Mouse (Mus musculus) limb, embryonic 14.5 days (tissue): ENCODE measurements around the gene Tmem132b. TPM values are rescaled to one million over a fixed set of nuclear protein-coding genes. Genes with fewer than 3 reads are reported as not detected.

Source experiments
- ATAC-seq: fragments of 200-750 bp; cut with Nextera tagmentation; 2 replicates; pipeline ENCODE4 v1.8.0; 2017; ENCODE audit warnings: low read depth, moderate number of reproducible peaks, moderate TSS enrichment; ENCODE audit not compliant: low FRiP score
- DNase-seq: peaks from one replicate; pipeline ENCODE4 v3.0.0-alpha.2; 2015; ENCODE audit warnings: low spot score
- H3K27ac ChIP-seq: fragments of 300-500 bp; sonication (generic); replicated peaks from 2 replicates; pipeline ENCODE4 v1.5.1; 2014; ENCODE audit warnings: low read depth, mild to moderate bottlenecking, low read length, moderate library complexity, mixed read lengths
- H3K27me3 ChIP-seq: fragments of 300-500 bp; sonication (generic); 2 replicates; pipeline ENCODE4 v1.6.1; 2014; ENCODE audit warnings: low read length, mixed read lengths; ENCODE audit not compliant: control insufficient read depth, insufficient read depth
- H3K36me3 ChIP-seq: fragments of 300-500 bp; sonication (generic); 2 replicates; pipeline ENCODE4 v1.6.1; 2014; ENCODE audit warnings: mild to moderate bottlenecking, low read length, moderate library complexity, mixed read lengths; ENCODE audit not compliant: control insufficient read depth, insufficient read depth
- H3K4me1 ChIP-seq: fragments of 300-500 bp; sonication (generic); 2 replicates; pipeline ENCODE4 v1.6.1; 2014; ENCODE audit warnings: antibody characterized with exemption, low read length, mixed read lengths; ENCODE audit not compliant: control insufficient read depth, insufficient read depth
- H3K4me2 ChIP-seq: fragments of 300-500 bp; sonication (generic); replicated peaks from 2 replicates; pipeline ENCODE4 v1.6.1; 2014; ENCODE audit warnings: low read depth, mild to moderate bottlenecking, low read length, moderate library complexity; ENCODE audit not compliant: severe bottlenecking
- H3K4me3 ChIP-seq: fragments of 300-500 bp; sonication (generic); replicated peaks from 2 replicates; pipeline ENCODE4 v1.5.1; 2014; ENCODE audit warnings: low read length
- H3K9ac ChIP-seq: fragments of 300-500 bp; sonication (generic); 2 replicates; pipeline ENCODE4 v1.6.1; 2014; ENCODE audit warnings: mild to moderate bottlenecking, low read depth, low read length, moderate library complexity; ENCODE audit not compliant: severe bottlenecking
- H3K9me3 ChIP-seq: fragments of 300-500 bp; sonication (generic); 2 replicates; pipeline ENCODE4 v1.6.1; 2016; ENCODE audit warnings: low read length; ENCODE audit not compliant: control insufficient read depth
- POLR2A ChIP-seq: fragments of 200-500 bp; IDR thresholded peaks from 2 replicates; pipeline ENCODE4 v1.8.0; 2012; ENCODE audit warnings: inconsistent platforms, mild to moderate bottlenecking, moderate library complexity, borderline replicate concordance; ENCODE audit not compliant: insufficient read depth, insufficient read length; ENCODE audit errors: extremely low read depth
- WGBS: fragments of 180-500 bp; shearing (Covaris S2); extraction: QIAGEN DNeasy Blood & Tissue Kit; methylation state at CpG from one replicate; pipeline ENCODE4 v1.1.7; 2014; 5-methylcytosine and 5-hydroxymethylcytosine counted together
- polyA plus RNA-seq, 2 experiments: library from polyadenylated mRNA; depleted of rRNA in 1 of 2; stranded (reverse) in 1 of 2; unstranded in 1 of 2; fragments of >200 nt; fragmentation: Nextera tagmentation in 1 of 2; extraction: Ambion mirVana in 1 of 2; gene quantifications; 2 replicates each; pipeline versions ENCODE4 v1.2.1 to v1.2.3; 2012 to 2014

Gene Tmem132b
- polyA plus RNA-seq, 2 experiments = 0.28 to 0.36 TPM

DNA sequence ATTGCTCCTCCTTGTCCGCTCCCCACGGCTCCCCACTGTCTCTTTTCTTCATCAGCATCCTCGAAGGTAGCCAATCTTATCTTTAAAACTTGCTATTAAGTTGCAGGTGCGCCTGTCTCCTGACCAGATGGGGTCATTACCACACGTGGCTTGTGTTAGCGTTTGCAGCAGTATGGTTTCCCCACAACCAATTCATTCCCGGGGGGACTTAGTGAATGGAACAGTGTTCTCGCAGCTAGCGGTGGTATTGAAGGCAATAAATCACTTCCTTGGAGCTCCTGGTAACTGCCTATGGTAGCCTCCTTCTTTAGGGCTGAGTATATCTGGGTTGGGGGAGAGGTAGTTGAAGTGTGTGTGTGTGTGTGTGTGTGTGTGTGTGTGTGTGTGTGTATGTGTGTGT is 196.4 kb downstream of the Tmem132b start:
- Histone ChIP-seq H3K9ac (no peak overlapping the region), H3K36me3 (no peaks in the 10 kb centered on the region), H3K4me2 (no peak overlapping the region), H3K4me3 (no peak overlapping the region), H3K9me3 (no peaks in the 10 kb centered on the region), H3K27ac (no peak overlapping the region), H3K27me3 (no peaks in the 10 kb centered on the region), H3K4me1 (no peaks in the 10 kb centered on the region)
- DNase-seq = no peak
- WGBS = 76% methylated on average over 9 of the region's 9 CpGs
- TF ChIP-seq POLR2A = no peak
- no peak for ATAC-seq

DNA sequence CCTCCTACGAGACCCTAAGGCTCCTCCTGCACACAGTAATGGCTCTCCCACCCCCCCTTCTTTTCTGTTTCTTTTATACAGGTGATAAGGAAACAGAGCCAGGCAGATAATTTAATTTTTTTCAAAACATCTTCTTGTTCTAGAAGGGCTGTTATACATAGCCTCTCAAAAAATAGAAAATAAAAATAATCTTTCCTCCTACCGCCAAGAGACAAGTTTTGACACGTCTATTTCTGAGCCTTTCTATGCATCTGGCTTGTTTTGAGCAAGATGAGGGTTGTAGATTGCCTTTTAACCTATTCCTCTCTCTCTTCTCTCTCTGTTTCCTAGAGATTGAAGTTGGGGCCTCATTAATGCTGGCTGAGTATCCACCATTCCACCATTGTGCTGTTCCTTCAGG is 196.9 kb downstream of the Tmem132b start:
- Histone ChIP-seq H3K27ac (no peak overlapping the region), H3K4me2 (no peak overlapping the region), H3K9me3 (no peaks in the 10 kb centered on the region), H3K4me3 (no peak overlapping the region), H3K9ac (no peak overlapping the region), H3K36me3 (no peaks in the 10 kb centered on the region), H3K27me3 (no peaks in the 10 kb centered on the region), H3K4me1 (no peaks in the 10 kb centered on the region)
- ATAC-seq (no peak), DNase-seq (no peak)
- TF ChIP-seq POLR2A = no peak
- 73% methylated on average over 3 of the region's 3 CpGs for WGBS

DNA sequence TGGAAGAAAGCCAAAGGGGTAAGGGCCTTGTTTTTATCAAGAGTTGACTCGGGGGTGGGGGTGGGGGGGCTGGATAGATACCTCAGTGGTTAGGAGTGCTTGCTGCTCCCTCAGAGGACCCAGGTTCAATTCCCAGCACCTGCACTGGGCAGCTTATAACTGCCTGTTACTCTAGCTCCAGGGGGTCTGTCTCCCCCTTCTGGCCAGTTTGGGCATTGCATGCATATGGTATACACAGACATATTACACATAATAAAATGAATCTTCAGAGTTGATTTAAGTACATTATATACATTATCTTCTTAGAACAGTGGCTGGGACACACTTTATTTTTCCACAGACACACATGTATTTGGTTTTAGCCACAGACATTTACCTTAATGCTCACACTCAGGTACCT is 202.2 kb downstream of the Tmem132b start:
- Histone ChIP-seq H3K9ac (no peak overlapping the region), H3K9me3 (no peaks in the 10 kb centered on the region), H3K4me2 (no peak overlapping the region), H3K4me3 (no peak overlapping the region), H3K27me3 (no peaks in the 10 kb centered on the region), H3K36me3 (no peaks in the 10 kb centered on the region), H3K27ac (no peak overlapping the region), H3K4me1 (no peaks in the 10 kb centered on the region)
- ATAC-seq (no peak), DNase-seq (no peak)
- WGBS = 81% methylated on average over 1 of the region's 1 CpGs
- TF ChIP-seq POLR2A = no peak

DNA sequence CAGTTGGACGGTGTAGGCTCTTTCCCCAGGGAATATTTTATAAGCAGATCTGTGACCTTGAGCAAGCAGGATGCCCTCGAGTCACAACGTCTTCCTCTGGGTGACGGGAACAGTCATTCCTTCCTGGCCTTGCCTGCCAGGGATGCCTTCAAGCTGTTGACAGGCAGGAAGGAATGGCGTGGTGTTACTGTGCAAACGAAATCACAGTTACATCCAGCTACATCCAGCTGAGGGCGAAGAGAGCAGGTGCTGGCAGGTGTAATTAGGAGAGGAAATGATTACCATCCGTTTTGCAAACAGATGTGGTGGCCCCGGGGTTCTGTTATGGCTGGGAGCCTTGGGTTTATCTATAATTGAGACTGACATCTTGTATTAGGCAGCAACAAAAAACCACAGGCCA is 205.5 kb downstream of the Tmem132b start:
- Histone ChIP-seq H3K4me2 (no peak overlapping the region), H3K9me3 (no peaks in the 10 kb centered on the region), H3K36me3 (no peaks in the 10 kb centered on the region), H3K4me1 (no peaks in the 10 kb centered on the region), H3K27me3 (no peaks in the 10 kb centered on the region), H3K9ac (no peak overlapping the region), H3K4me3 (no peak overlapping the region), H3K27ac (no peak overlapping the region)
- no peak for TF ChIP-seq POLR2A
- DNase-seq (no peak), ATAC-seq (no peak)
- 57% methylated on average over 9 of the region's 9 CpGs for WGBS

DNA sequence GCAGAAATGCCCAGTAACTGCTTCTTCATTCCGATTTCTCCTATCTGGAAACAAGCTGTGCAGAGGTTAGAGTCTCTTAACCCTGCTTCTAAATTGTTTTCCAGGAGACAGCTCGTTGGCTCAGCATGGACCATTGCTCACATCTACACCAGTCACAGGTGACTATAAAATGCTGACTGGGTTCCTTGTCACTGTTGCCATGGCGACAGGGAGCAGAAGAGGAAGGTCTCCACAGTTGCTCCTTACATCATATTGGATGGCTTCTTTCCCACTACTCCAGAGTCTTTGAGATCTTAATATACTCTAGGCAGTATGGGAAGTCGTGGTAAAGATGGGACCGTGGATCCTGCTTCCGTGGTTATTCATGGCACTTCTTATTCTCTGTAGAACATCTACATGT is 211.9 kb downstream of the Tmem132b start:
- no peak overlapping the region for H3K4me2 ChIP-seq
- no peak for TF ChIP-seq POLR2A
- ATAC-seq (no peak), DNase-seq (no peak)
- H3K9ac ChIP-seq = no peak overlapping the region
- 82% methylated on average over 6 of the region's 6 CpGs for WGBS
- H3K9me3 ChIP-seq = no peaks in the 10 kb centered on the region
- H3K27ac ChIP-seq = no peak overlapping the region
- H3K4me1 ChIP-seq = no peaks in the 10 kb centered on the region
- H3K4me3 ChIP-seq = no peak overlapping the region
- no peaks in the 10 kb centered on the region for H3K27me3 ChIP-seq
- H3K36me3 ChIP-seq = no peaks in the 10 kb centered on the region

- WGBS = 67% methylated on average over 7 of the region's 7 CpGs
Measured at GRCm38 (mm10) chr5:125745727-125746126, 214.2 kb downstream of the Tmem132b start.

More at GRCm38 (mm10) chr5:125745727-125746126, 214.2 kb downstream of the Tmem132b start:
- Histone ChIP-seq H3K4me3 (no peak overlapping the region), H3K27ac (no peak overlapping the region), H3K36me3 (no peaks in the 10 kb centered on the region), H3K27me3 (no peaks in the 10 kb centered on the region), H3K4me2 (no peak overlapping the region), H3K9me3 (no peaks in the 10 kb centered on the region), H3K9ac (no peak overlapping the region), H3K4me1 (no peaks in the 10 kb centered on the region)
- no peak for TF ChIP-seq POLR2A
- ATAC-seq (no peak), DNase-seq (no peak)
